Mouse (Mus musculus) heart, embryonic 14.5 days (tissue): ENCODE results near the gene Hps3. TPM values are rescaled to one million over a fixed set of nuclear protein-coding genes. Genes with fewer than 3 reads are reported as not detected.

ENCODE experiments used
- polyA plus RNA-seq: library from polyadenylated mRNA; unstranded; fragments of >200 nt; fragmentation: Nextera tagmentation; extraction: Ambion mirVana; gene quantifications from 2 replicates; pipeline ENCODE4 v1.2.1, GENCODE M21; 2014

Hps3 gene
- polyA plus RNA-seq, 1 experiment from 2014 or later, result 12.0 TPM

Other genes with a start within 250 kb of the Hps3 start
- gene Cp, start 78.3 kb downstream of the Hps3 start, polyA plus RNA-seq, result 1.7 and 1.8 TPM in 2 replicates
- gene Hltf, start 22.5 kb upstream of the Hps3 start, polyA plus RNA-seq, result 23.1 TPM in 2 replicates
- gene Gyg, start 120.0 kb upstream of the Hps3 start, polyA plus RNA-seq, result 778 and 797 TPM in 2 replicates
- 4.4 and 5.8 TPM in 2 replicates for gene Cpa3, start 206.9 kb upstream of the Hps3 start, polyA plus RNA-seq
- 0.14 TPM in 1 of 2 replicates, not detected in the other for gene Cpb1, start 240.4 kb upstream of the Hps3 start, polyA plus RNA-seq